Comparison of ENCODE assay signal across 35 mouse cellular contexts in genomic region chr17:71071958-71072357, GRCm38 (mm10).
"Had no signal": no experiment of that assay in that cellular context is flagged by ENCODE, and none has a peak within 500 bp of the region (broad histone marks: within the 10 kb centered on the region; RNA-seq: fewer than 3 reads in every experiment).

No protein-coding gene starts in this region.

- H3K4me2 ChIP-seq: heart, embryonic 11.5 days; heart, embryonic 12.5 days; heart, embryonic 13.5 days; heart, embryonic 15.5 days; hindbrain, embryonic 12.5 days; hindbrain, embryonic 13.5 days; hindbrain, embryonic 14.5 days; hindbrain, embryonic 15.5 days; intestine, embryonic 15.5 days; kidney, embryonic 15.5 days had no signal

- DNase-seq: heart, postnatal 10 days; heart, postnatal 14 days; heart, postnatal 36 days; heart, postnatal 4 days; kidney, adult 11 months; kidney, adult 18-20 months; kidney, adult 2 months; kidney, adult 8-10 months; kidney, adult 9 months; kidney, postnatal 10 days; kidney, postnatal 14 days; kidney, postnatal 25 days; kidney, postnatal 36 days; kidney, postnatal 4 days; layer of hippocampus, adult 9-11 months; layer of hippocampus, postnatal 36 days had no signal

- H3K4me1 ChIP-seq: heart, embryonic 10.5 days; heart, embryonic 12.5 days; heart, embryonic 13.5 days; heart, embryonic 15.5 days; hindbrain, embryonic 10.5 days; hindbrain, embryonic 12.5 days; hindbrain, embryonic 13.5 days; hindbrain, embryonic 15.5 days; intestine, embryonic 15.5 days; kidney, embryonic 15.5 days had no signal

- ATAC-seq: hindbrain, embryonic 16.5 days; hindbrain, postnatal 0 days; inflammation-experienced regulatory T-cells, adult 6 months; intestine, embryonic 15.5 days; intestine, embryonic 16.5 days; intestine, postnatal 0 days had no signal

- H3K9me3 ChIP-seq: heart, embryonic 10.5 days; heart, embryonic 12.5 days; heart, embryonic 13.5 days; heart, embryonic 15.5 days; hindbrain, embryonic 10.5 days; hindbrain, embryonic 12.5 days; hindbrain, embryonic 13.5 days; hindbrain, embryonic 15.5 days; intestine, embryonic 15.5 days; kidney, embryonic 15.5 days had no signal

- H3K36me3 ChIP-seq: hindbrain, embryonic 10.5 days; hindbrain, embryonic 12.5 days; hindbrain, embryonic 13.5 days; hindbrain, embryonic 15.5 days; intestine, embryonic 15.5 days; kidney, embryonic 15.5 days had no signal

- H3K9ac ChIP-seq: heart, embryonic 12.5 days; heart, embryonic 13.5 days; heart, embryonic 15.5 days; hindbrain, embryonic 12.5 days; hindbrain, embryonic 13.5 days; hindbrain, embryonic 14.5 days; hindbrain, embryonic 15.5 days; intestine, embryonic 15.5 days; kidney, embryonic 15.5 days had no signal

- H3K27me3 ChIP-seq: heart, embryonic 12.5 days; heart, embryonic 13.5 days; heart, embryonic 15.5 days; hindbrain, embryonic 12.5 days; hindbrain, embryonic 13.5 days; hindbrain, embryonic 15.5 days; intestine, embryonic 15.5 days; kidney, embryonic 15.5 days had no signal

- H3K4me3 ChIP-seq: heart, embryonic 10.5 days; heart, embryonic 12.5 days; heart, embryonic 13.5 days; heart, embryonic 15.5 days; hindbrain, embryonic 10.5 days; hindbrain, embryonic 12.5 days; hindbrain, embryonic 13.5 days; hindbrain, embryonic 15.5 days; intestine, embryonic 15.5 days; kidney, embryonic 15.5 days; layer of hippocampus, adult 2 months had no signal

- H3K27ac ChIP-seq: heart, embryonic 10.5 days; heart, embryonic 13.5 days; heart, embryonic 15.5 days; hindbrain, embryonic 10.5 days; hindbrain, embryonic 12.5 days; hindbrain, embryonic 13.5 days; hindbrain, embryonic 14.5 days; hindbrain, embryonic 15.5 days; hindbrain, postnatal 0 days; intestine, embryonic 15.5 days; kidney, embryonic 15.5 days; kidney, postnatal 0 days; layer of hippocampus, adult 2 months had no signal
